Mouse (Mus musculus) liver, embryonic 16.5 days (tissue): ENCODE results near the gene Fam155a. TPM values are rescaled to one million over a fixed set of nuclear protein-coding genes. Genes with fewer than 3 reads are reported as not detected.

ENCODE experiments used
- ATAC-seq: fragments of 200-750 bp; cut with Nextera tagmentation; 2 replicates; pipeline ENCODE4 v1.8.0; 2017; ENCODE audit warnings: low read depth, mild to moderate bottlenecking, moderate number of reproducible peaks, moderate library complexity
- H3K27ac ChIP-seq: fragments of 300-500 bp; sonication (generic); 2 replicates; pipeline ENCODE4 v1.5.1; 2014; ENCODE audit warnings: mild to moderate bottlenecking, low read length
- H3K27me3 ChIP-seq: fragments of 300-500 bp; sonication (generic); 2 replicates; pipeline ENCODE4 v1.6.1; 2014; ENCODE audit warnings: low read depth, low read length, mixed read lengths; ENCODE audit not compliant: control insufficient read depth, insufficient read depth
- H3K36me3 ChIP-seq: fragments of 300-500 bp; sonication (generic); 2 replicates; pipeline ENCODE4 v1.6.1; 2014; ENCODE audit warnings: mild to moderate bottlenecking; ENCODE audit not compliant: control insufficient read depth, insufficient read depth
- H3K4me1 ChIP-seq: fragments of 300-500 bp; sonication (generic); 2 replicates; pipeline ENCODE4 v1.6.1; 2014; ENCODE audit warnings: low read depth, low read length, mixed read lengths; ENCODE audit not compliant: control insufficient read depth
- H3K4me2 ChIP-seq: fragments of 300-500 bp; sonication (generic); 2 replicates; pipeline ENCODE4 v1.6.1; 2014; ENCODE audit warnings: low read depth, low read length, mixed read lengths
- H3K4me3 ChIP-seq: fragments of 300-500 bp; sonication (generic); 2 replicates; pipeline ENCODE4 v1.5.1; 2014; ENCODE audit warnings: low read depth, mild to moderate bottlenecking, low read length
- H3K9ac ChIP-seq: fragments of 300-500 bp; sonication (generic); 2 replicates; pipeline ENCODE4 v1.6.1; 2014; ENCODE audit warnings: low read depth, low read length
- H3K9me3 ChIP-seq: fragments of 300-500 bp; sonication (generic); replicated peaks from 2 replicates; pipeline ENCODE4 v1.6.1; 2016; ENCODE audit warnings: low read length; ENCODE audit not compliant: control insufficient read depth
- WGBS: fragments of 180-500 bp; shearing (Covaris S2); extraction: QIAGEN DNeasy Blood & Tissue Kit; methylation state at CpG from one replicate; pipeline ENCODE4 v1.1.7; 2014; ENCODE audit not compliant: insufficient replicate concordance; 5-methylcytosine and 5-hydroxymethylcytosine counted together
- polyA plus RNA-seq: library from polyadenylated mRNA; unstranded; fragments of >200 nt; fragmentation: Nextera tagmentation; extraction: Ambion mirVana; gene quantifications from 2 replicates; pipeline ENCODE4 v1.2.1, GENCODE M21; 2015

The Fam155a gene
- polyA plus RNA-seq, 1 experiment from 2014 or later: 0.05 TPM

DNA sequence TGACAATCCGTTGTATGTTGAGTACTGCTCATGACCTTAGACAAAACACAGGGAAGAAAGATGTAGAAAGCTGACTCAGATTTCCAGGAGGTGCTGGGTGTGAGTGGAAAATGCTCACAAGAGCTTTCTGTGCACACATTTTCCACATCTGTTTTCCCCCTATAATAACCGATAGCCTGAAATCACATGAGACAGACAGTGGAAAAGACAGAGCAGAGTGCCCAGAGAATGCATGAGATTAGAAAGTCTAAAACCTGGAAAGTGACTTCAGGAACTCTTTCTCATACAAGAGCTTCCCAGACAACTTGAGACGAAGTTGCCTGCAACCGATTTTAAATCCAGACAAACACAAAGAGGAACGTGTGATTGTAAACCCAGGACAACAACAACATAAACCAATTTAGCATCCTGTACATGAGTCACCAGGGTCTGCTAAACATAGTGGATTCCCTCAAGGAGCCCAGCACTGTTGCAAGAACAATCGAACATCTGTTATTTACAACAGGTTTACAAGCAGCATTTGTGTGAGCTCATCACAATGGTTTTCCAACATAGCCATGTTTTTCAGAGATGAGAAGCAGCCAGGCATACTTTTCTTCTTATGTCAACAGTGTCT is 163.8 kb downstream of the Fam155a start:
- WGBS: 47% methylated on average over 6 of the region's 6 CpGs
- no peak overlapping the region for H3K4me2 ChIP-seq
- no peaks in the 10 kb centered on the region for H3K27me3 ChIP-seq
- H3K4me3 ChIP-seq: no peak overlapping the region
- no peaks in the 10 kb centered on the region for H3K4me1 ChIP-seq
- no peaks in the 10 kb centered on the region for H3K36me3 ChIP-seq
- no peak overlapping the region for H3K9ac ChIP-seq
- no peaks in the 10 kb centered on the region for H3K9me3 ChIP-seq
- no peak overlapping the region for H3K27ac ChIP-seq
- ATAC-seq: no peak

DNA sequence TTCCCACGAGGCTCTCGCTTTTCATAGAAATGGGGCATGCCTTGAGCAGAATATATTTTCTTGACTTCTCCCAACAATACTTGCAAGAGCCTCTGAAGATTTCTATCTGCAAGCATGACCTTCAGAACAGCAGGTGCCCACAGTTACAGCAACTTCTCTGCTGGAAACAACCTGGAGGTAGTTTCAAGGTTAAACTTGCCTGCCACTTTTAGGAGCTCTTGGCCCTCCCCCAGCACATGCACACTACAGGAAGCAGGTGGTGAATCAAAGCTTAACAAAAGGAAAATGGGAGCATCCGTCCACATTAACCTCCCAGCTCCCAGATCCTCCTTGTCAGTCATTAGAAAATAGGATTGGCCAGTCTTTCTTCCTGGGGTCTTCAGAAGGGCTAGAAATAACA is 175.0 kb downstream of the Fam155a start:
- Histone ChIP-seq H3K36me3 (no peaks in the 10 kb centered on the region), H3K27ac (no peak overlapping the region), H3K4me3 (no peak overlapping the region), H3K4me1 (no peaks in the 10 kb centered on the region), H3K9me3 (no peaks in the 10 kb centered on the region), H3K27me3 (no peaks in the 10 kb centered on the region), H3K4me2 (no peak overlapping the region), H3K9ac (no peak overlapping the region)
- WGBS: 37% methylated on average over 3 of the region's 3 CpGs
- ATAC-seq: no peak

DNA sequence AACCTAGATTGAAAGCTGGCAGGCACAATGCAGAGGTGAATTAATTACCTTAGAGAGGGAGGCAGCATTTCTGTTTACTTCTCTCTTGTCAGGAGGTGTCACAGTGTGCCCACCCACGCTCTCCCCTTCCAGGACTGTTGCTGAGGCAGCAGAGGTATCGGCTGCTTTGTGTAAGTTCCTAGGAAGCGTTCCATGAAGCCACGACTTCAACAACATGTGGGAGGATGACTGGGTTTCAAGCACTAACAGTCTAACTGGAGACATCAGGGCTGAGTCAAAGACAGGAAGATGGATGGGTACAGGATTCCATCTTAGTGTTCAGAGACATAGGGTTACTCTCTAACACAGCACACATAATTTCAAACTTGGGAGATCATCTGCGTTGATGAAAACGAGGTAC is 189.1 kb downstream of the Fam155a start:
- Histone ChIP-seq H3K27ac (no peak overlapping the region), H3K4me1 (no peaks in the 10 kb centered on the region), H3K4me2 (no peak overlapping the region), H3K27me3 (no peaks in the 10 kb centered on the region), H3K9ac (no peak overlapping the region), H3K36me3 (no peaks in the 10 kb centered on the region), H3K4me3 (no peak overlapping the region), H3K9me3 (no peaks in the 10 kb centered on the region)
- ATAC-seq: no peak
- WGBS: 51% methylated on average over 6 of the region's 6 CpGs

DNA sequence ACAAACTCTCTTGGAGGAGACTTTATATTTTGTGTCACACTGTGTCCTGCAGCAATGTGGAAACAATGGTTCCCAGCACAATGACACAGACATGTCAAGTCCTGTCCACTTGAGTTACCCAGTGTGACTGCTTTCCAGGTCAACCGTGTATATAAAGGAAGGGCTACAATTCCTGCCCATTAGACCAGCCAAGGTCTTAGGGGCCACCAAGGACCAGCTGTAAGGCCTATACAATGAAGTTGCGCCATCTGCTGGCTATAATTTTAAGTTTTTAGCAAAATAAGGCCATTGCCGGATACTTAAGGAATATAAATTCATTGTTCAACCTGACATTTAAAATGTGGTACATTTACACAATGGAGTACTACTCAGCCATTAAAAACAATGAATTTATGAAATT is 190.8 kb downstream of the Fam155a start:
- Histone ChIP-seq H3K27me3 (no peaks in the 10 kb centered on the region), H3K9me3 (no peaks in the 10 kb centered on the region), H3K36me3 (no peaks in the 10 kb centered on the region), H3K9ac (no peak overlapping the region), H3K27ac (no peak overlapping the region), H3K4me3 (no peak overlapping the region), H3K4me1 (no peaks in the 10 kb centered on the region), H3K4me2 (no peak overlapping the region)
- no peak for ATAC-seq
- WGBS: 16% methylated on average over 3 of the region's 3 CpGs

DNA sequence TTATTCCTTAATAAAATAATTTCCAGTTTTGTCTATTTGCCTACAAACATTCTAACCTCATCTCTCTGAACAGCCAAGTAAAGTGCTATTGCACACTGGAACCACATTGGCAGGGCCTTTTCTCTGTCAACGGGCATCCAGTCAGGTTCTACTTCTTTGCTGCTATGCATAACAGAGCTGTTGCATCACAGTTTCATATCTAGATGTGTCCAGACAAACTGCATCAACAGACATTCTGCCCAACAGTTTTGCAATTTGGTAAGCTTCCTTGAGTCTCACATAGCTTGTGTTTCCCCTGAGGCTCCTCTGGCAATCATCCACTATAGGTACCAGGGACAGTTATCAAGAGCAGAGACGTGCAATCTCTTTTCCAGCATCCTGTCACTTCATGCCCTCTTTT is 199.0 kb downstream of the Fam155a start:
- no peaks in the 10 kb centered on the region for H3K9me3 ChIP-seq
- H3K9ac ChIP-seq: no peak overlapping the region
- H3K27ac ChIP-seq: no peak overlapping the region
- H3K4me1 ChIP-seq: no peaks in the 10 kb centered on the region
- no peak for ATAC-seq
- H3K36me3 ChIP-seq: no peaks in the 10 kb centered on the region
- WGBS: 43% methylated on average over 2 of the region's 2 CpGs
- H3K4me2 ChIP-seq: no peak overlapping the region
- no peak overlapping the region for H3K4me3 ChIP-seq
- H3K27me3 ChIP-seq: no peaks in the 10 kb centered on the region

DNA sequence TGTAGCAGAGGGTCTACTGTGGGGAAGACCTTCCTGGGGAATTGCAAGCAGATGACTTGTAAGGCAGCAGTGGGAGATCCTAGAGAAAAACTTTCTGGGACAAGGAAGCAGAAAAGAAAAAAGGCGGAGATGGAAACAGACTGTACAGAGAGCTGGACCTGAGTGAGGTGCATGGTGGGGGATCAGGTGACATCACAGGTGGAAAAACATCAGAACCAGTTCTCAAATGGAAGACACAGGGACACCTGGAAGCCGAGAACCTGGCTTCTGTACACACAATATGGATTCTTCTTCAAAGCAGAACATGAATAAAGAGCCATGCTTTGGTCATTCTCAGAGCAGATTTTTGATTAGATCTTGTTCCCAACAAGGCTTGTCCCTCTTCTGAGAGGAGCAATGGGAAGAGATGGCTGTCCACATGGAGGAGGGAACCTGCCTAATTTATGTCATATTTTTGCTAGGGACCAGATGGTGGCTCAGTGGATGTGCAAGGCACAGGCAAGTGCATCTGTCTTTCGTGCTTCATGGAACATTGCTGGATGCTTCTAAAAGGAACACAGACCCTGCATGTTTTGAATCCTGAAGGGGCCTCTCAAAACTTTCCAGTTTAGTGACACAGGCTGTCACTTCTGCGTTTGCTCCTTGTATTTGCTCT is 201.3 kb downstream of the Fam155a start:
- no peaks in the 10 kb centered on the region for H3K9me3 ChIP-seq
- H3K4me1 ChIP-seq: no peaks in the 10 kb centered on the region
- no peak for ATAC-seq
- no peak overlapping the region for H3K27ac ChIP-seq
- H3K4me2 ChIP-seq: no peak overlapping the region
- WGBS: 50% methylated on average over 4 of the region's 4 CpGs
- H3K36me3 ChIP-seq: no peaks in the 10 kb centered on the region
- H3K9ac ChIP-seq: no peak overlapping the region
- no peaks in the 10 kb centered on the region for H3K27me3 ChIP-seq
- H3K4me3 ChIP-seq: no peak overlapping the region

DNA sequence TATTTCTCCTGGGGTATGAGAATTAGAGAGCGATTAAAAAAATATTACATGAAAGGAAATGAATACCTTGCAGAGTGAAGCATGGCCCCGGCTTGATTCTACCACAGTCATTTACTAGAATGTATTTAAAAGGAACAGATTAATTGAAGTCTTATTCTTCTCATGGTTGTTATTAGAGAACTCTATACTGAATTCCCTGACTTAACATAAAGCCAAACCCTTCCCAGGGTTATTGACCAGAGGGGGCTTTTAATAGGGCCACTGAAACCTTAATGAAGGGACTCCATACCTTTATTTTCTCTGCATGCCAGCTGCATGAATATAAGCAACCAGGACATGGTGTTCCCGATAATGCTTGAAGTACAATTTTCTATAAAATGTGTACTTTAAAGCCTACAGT is 221.8 kb downstream of the Fam155a start:
- H3K27me3 ChIP-seq: no peaks in the 10 kb centered on the region
- no peaks in the 10 kb centered on the region for H3K36me3 ChIP-seq
- ATAC-seq: no peak
- H3K4me2 ChIP-seq: no peak overlapping the region
- WGBS: 71% methylated on average over 3 of the region's 3 CpGs
- H3K9me3 ChIP-seq: no peaks in the 10 kb centered on the region
- no peak overlapping the region for H3K27ac ChIP-seq
- no peaks in the 10 kb centered on the region for H3K4me1 ChIP-seq
- no peak overlapping the region for H3K9ac ChIP-seq
- H3K4me3 ChIP-seq: no peak overlapping the region

DNA sequence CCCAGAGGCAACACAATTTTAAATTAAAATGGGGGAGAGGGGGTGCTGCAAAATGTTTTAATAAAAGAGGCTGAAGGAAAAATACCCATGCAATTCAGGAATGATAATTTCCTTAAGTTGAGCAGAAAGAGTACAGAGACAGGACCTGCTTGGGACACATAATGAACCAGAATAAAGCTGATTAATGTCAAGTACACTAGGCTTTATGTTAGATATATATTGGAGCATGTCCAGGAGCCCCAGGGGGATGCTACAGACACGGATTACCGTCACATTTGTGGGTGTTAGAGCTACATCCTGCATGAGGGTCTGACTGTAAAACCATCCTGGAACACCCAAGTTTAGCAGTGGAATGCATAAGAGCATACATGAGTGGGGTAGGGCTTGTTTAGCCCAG is 223.4 kb downstream of the Fam155a start:
- Histone ChIP-seq H3K36me3 (no peaks in the 10 kb centered on the region), H3K4me1 (no peaks in the 10 kb centered on the region), H3K27me3 (no peaks in the 10 kb centered on the region), H3K4me2 (no peak overlapping the region), H3K9ac (no peak overlapping the region), H3K4me3 (no peak overlapping the region), H3K27ac (no peak overlapping the region), H3K9me3 (no peaks in the 10 kb centered on the region)
- WGBS: 36% methylated on average over 2 of the region's 2 CpGs
- no peak for ATAC-seq

DNA sequence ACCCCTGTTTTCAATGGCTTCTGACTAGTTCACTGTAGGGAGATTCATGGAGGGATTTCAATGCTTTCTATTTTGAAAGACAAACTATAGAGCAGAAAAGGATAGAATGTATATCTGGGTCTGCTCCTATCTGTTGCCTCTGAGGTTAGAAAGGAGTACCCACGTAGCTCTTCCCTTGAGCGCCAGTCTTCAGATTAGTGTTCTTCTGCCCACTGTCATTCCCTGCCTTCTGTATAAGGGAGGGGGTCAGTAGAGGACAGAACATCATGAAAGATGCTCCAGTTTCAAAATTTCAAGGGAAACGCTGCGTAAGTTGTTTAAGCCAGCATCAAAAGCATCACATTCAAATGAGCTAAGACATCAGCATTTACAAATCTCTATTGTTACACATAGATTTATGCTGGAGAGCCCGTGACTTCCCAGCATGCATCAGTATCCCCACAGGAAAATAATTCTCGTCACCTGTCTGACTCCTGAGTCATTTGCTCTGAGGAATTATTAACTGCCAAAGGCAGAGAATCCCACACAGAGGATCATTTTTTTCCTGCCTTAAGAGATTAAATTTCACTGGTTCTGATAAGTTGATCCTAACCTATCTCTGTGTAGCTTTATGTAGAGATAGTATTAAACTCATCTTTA is 223.9 kb downstream of the Fam155a start:
- WGBS: 56% methylated on average over 6 of the region's 6 CpGs
- no peak overlapping the region for H3K4me3 ChIP-seq

More for the DNA sequence above, 223.9 kb downstream of the Fam155a start:
- Histone ChIP-seq H3K4me1 (no peaks in the 10 kb centered on the region), H3K9me3 (no peaks in the 10 kb centered on the region), H3K36me3 (no peaks in the 10 kb centered on the region), H3K4me2 (no peak overlapping the region), H3K9ac (no peak overlapping the region), H3K27ac (no peak overlapping the region), H3K27me3 (no peaks in the 10 kb centered on the region)
- no peak for ATAC-seq
